Mouse (Mus musculus) E14TG2a.4 (cell line): Measurements from ENCODE around the gene Ap4b1.

Experiments
- CTCF ChIP-seq: conservative IDR thresholded peaks from 2 replicates; pipeline ENCODE4 v1.5.1; 2014; ENCODE audit warnings: low read length
- NANOG ChIP-seq: IDR thresholded peaks from 2 replicates; pipeline ENCODE4 v1.6.1; 2014; ENCODE audit warnings: borderline replicate concordance, low read length, mixed read lengths

DNA sequence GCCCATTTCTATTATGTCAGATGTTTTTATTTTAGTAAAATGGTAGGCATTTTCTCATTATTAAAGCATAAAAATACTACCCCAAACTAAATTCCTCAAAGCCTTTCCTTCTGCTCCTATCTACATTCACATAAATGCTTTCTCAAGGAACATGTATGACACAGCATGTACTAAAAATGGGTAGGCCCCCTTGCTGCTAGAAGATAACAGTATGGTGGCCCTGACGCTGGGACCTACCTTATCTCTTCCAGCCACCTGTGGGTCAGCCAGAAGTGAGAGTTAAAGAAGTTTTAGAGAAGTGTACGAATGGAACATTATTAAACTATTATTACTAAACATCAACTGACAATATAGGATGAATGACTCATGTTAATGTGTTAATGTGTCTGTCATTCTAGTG is 9.8 kb upstream of the Ap4b1 start:
- TF ChIP-seq CTCF, result no peak
- TF ChIP-seq NANOG, result no peak
